13 mouse cellular contexts compared by ENCODE assay signal in genomic region chr3:79411666-79412065, GRCm38 (mm10).
"Had no signal": no experiment of that assay in that cellular context is flagged by ENCODE, and none has a peak within 500 bp of the region (broad histone marks: within the 10 kb centered on the region; RNA-seq: fewer than 3 reads in every experiment).

No protein-coding gene starts in this region.

- H3K27ac ChIP-seq: layer of hippocampus, adult 2 months; limb, embryonic 12.5 days; liver, embryonic 13.5 days; midbrain, embryonic 12.5 days had no signal

- H3K9ac ChIP-seq: limb, embryonic 12.5 days; liver, embryonic 13.5 days; liver, postnatal 0 days; midbrain, embryonic 12.5 days had no signal

- H3K4me3 ChIP-seq: layer of hippocampus, adult 2 months; limb, embryonic 12.5 days; liver, embryonic 13.5 days; midbrain, embryonic 12.5 days had no signal

- H3K9me3 ChIP-seq: limb, embryonic 12.5 days; liver, embryonic 13.5 days; midbrain, embryonic 12.5 days had no signal

- H3K4me1 ChIP-seq: liver, embryonic 13.5 days had no signal

- DNase-seq: kidney, adult 9 months; kidney, postnatal 10 days; kidney, postnatal 4 days; liver; liver, embryonic 13.5 days; liver, postnatal 0 days; lung, postnatal 36 days; right cerebral cortex, postnatal 14 days; thymus, postnatal 36 days had no signal

- H3K27me3 ChIP-seq: limb, embryonic 12.5 days; liver, embryonic 13.5 days; midbrain, embryonic 12.5 days had no signal

- H3K4me2 ChIP-seq: limb, embryonic 12.5 days; liver, embryonic 13.5 days; midbrain, embryonic 12.5 days had no signal

- ATAC-seq: liver, postnatal 0 days; midbrain, embryonic 16.5 days had no signal

- H3K36me3 ChIP-seq: limb, embryonic 12.5 days; liver, embryonic 13.5 days; midbrain, embryonic 12.5 days had no signal
